Mouse (Mus musculus) right cerebral cortex, postnatal 36 days (tissue): ENCODE measurements at regions not wholly inside any gene's neighbourhood (a gene's known extent, or its start where the extent isn't known, plus 50 kb on each side); places are given as distances from the start of the nearest gene placed in this dataset.

Experiments
- DNase-seq, 2 experiments: peaks; one replicate each; pipeline ENCODE4 v3.0.0; 2022; ENCODE audit warnings: low spot score in 2 of 2, mixed read lengths in 1 of 2

- no peak for DNase-seq
These were observed 185.5 kb upstream of the Gm11114 start for GRCm38 (mm10) chr9:85127107-85127506.

GRCm38 (mm10) chr9:85134900-85135299 lies 177.7 kb upstream of the Gm11114 start:
- no peak for DNase-seq

- DNase-seq, result no peak
These were observed 175.6 kb upstream of the Gm11114 start for GRCm38 (mm10) chr9:85136715-85137582.

GRCm38 (mm10) chr9:85139891-85140290 lies 172.7 kb upstream of the Gm11114 start:
- DNase-seq, result no peak

GRCm38 (mm10) chr9:85144363-85144762 lies 168.2 kb upstream of the Gm11114 start:
- DNase-seq, result no peak

- DNase-seq, result no peak
These were observed 146.9 kb upstream of the Gm11114 start for GRCm38 (mm10) chr9:85165632-85166031.

GRCm38 (mm10) chr9:85167243-85167642 lies 145.3 kb upstream of the Gm11114 start:
- DNase-seq, result no peak

GRCm38 (mm10) chr9:85174431-85174830 lies 138.1 kb upstream of the Gm11114 start:
- DNase-seq, result no peak

- DNase-seq, result no peak
These were observed 111.4 kb upstream of the Gm11114 start for GRCm38 (mm10) chr9:85201202-85201601.

- no peak for DNase-seq
These were observed 87.7 kb upstream of the Gm11114 start for GRCm38 (mm10) chr9:85224870-85225269.
